Mouse (Mus musculus) cerebellum, adult (tissue): Measurements from ENCODE around the gene A030003K21Rik.
"Not testable (repeated sequence)": the region's sequence is repeated elsewhere in the genome, so short reads cannot be mapped to it uniquely, and the experiment has no call there.

Experiments
- ATAC-seq: cut with Nextera tagmentation; 2 replicates; pipeline ENCODE4 v1.9.2; 2017; ENCODE audit warnings: mild to moderate bottlenecking, moderate library complexity, mixed read lengths; ENCODE audit not compliant: insufficient number of reproducible peaks, low FRiP score, low TSS enrichment

A030003K21Rik gene

DNA sequence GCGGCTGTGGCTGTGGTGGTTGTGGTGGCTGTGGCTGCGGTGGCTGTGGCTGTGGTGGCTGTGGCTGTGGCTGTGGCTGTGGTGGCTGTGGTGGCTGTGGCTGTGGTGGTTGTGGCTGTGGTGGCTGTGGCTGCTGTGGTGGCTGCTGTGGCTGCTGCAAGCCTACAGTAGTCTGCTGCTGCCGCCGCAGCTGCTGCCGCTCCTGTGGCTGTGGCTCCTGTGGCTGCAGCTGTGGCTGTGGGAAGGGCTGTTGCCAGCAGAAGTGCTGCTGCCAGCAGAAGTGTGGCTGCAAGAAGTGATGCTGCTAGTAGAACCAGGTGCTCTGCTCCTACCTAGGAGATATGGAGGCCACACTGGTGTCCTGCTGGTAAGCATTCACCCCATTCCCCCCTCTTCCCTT, 29.8 kb downstream of the A030003K21Rik start:
- not testable (repeated sequence) for ATAC-seq

DNA sequence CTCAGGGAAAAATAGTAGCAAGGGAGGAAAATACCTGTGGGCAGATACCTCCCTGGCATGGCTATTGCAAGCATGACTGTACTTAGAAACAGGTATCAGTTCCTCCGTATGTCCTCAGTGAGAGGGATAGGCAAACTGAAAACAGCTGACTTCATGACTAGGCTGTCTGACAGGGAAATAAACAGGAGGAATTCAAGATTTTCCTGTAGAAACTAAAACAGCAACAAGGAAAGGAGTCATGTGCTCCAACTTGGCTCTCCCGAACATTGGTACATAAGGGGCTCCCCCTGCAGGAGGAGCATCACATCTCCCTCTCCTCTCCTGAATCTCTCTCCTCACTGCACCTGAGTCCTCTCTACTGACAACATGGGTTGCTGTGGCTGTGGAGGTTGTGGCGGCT, 30.2 kb downstream of the A030003K21Rik start, which contains the start of gene A030005L19Rik:
Gene A030005L19Rik (plus strand): TSS at position 301 of the 400 bp plus-strand sequence.
- ATAC-seq = no peak

DNA sequence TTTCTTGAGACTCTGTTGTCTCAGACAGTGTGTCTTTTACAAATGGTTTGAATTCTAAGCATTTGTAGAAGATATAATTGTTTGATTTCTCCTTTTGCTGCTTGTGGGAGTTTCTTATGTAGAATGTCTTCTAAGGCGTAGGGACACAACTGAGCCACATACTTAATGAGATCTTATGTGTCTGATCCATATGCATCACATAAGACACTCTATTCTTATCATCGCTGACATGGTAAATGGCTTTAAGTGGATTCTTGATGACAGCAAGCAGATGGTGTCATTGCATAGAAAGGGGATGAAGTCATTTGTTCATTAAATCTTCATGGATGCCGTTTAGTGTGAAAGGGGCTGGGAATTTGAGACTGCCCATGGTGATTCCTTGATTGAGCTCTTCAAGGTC, 37.3 kb downstream of the A030003K21Rik start:
- no peak for ATAC-seq

DNA sequence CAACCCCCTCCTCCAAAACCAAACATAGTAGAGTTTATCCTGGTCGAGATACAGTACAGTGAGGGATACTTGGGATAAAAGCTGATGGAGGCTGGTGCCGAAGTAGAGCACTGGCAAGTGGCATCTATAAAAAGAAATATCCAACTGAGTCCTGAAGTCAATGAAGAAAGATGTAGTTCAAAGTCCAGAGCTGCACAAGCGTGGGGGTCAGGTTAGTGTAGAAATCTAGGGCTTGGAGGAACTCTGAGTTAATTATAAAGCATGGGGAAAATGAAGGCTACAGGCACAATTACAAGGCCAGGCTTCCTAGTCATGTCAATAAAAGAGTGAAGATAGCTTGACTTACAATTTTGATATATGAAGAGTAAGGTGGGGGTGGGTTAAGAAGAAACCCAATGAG, 42.0 kb downstream of the A030003K21Rik start:
- ATAC-seq = no peak

DNA sequence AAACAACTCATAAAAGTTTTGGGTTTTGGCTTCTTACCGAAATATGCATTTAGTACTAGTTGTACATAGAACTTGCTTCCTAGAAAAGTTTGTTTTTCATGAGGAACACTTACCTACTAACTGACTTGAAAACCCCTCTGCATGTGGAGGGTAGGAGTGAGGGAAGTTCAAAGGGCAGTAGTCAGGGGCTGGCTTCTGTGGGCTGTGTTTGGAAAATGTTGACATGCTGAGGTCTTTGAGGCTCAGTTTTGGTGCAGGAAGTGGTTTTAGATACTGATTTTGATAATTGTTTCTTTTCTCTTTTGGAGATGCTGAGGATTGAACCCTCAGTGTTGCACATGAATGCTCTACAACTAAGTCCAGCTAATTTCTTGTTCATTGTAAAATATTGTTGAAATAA, 42.6 kb downstream of the A030003K21Rik start:
- no peak for ATAC-seq

DNA sequence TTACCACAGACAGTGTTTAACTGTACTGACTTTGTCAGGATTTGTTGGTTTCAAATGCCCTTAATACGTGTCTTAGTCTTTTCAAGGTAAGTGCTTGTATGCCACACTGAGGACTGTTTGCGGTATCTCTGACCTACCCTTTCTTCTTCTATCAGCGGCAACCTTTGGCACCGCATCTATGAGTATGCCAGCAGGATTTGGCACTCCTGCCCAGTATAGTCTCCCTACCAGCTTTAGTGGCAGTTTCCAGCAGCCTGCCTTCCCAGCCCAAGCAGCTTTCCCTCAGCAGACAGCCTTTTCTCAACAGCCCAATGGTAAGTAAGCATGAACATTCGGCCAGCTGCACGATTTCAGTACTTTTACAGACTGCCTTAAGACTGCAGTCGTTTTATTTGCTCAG, 49.9 kb downstream of the A030003K21Rik start:
- peak; percentile 80 for ATAC-seq
